Mouse (Mus musculus) embryo, embryonic 9.5 days (tissue): Measurements from ENCODE around the gene Mier2.

ENCODE experiments used
- DNase-seq: peaks from one replicate; pipeline ENCODE4 v3.0.0-alpha.2; 2017; ENCODE audit errors: extremely low spot score

Gene Mier2

GRCm38 (mm10) chr10:79496701-79497288 lies 58.2 kb downstream of the Mier2 start:
- no peak for DNase-seq

- no peak for DNase-seq
These were observed 59.1 kb downstream of the Mier2 start for GRCm38 (mm10) chr10:79495886-79496285.
